Mouse (Mus musculus) layer of hippocampus, adult 18-20 months (tissue): ENCODE data around the gene Iars2. TPM values are rescaled to one million over a fixed set of nuclear protein-coding genes. Genes with fewer than 3 reads are reported as not detected.

ENCODE experiments used
- DNase-seq, 2 experiments: peaks; one replicate each; pipeline ENCODE4 v3.0.0; 2022; ENCODE audit warnings: low spot score in 2 of 2
- long read RNA-seq: library from polyadenylated mRNA; stranded (forward); transcript quantifications from one replicate; pipeline ENCODE4 v2.0.0, GENCODE M21; 2021
- total RNA-seq, 2 experiments: library from RNA; stranded (reverse); gene quantifications; 2 replicates each; pipeline ENCODE4 v1.2.3; 2021

Gene Iars2
- total RNA-seq: 10 to 100 TPM; 30.4 to 31.2 TPM
- long read RNA-seq, full-length matches to known transcripts: 37 of 47 reads
- long read RNA-seq, partial matches to known transcripts: 5 of 47 reads
- long read RNA-seq, other reads (novel, unspliced or antisense): 5 of 47 reads

DNA sequence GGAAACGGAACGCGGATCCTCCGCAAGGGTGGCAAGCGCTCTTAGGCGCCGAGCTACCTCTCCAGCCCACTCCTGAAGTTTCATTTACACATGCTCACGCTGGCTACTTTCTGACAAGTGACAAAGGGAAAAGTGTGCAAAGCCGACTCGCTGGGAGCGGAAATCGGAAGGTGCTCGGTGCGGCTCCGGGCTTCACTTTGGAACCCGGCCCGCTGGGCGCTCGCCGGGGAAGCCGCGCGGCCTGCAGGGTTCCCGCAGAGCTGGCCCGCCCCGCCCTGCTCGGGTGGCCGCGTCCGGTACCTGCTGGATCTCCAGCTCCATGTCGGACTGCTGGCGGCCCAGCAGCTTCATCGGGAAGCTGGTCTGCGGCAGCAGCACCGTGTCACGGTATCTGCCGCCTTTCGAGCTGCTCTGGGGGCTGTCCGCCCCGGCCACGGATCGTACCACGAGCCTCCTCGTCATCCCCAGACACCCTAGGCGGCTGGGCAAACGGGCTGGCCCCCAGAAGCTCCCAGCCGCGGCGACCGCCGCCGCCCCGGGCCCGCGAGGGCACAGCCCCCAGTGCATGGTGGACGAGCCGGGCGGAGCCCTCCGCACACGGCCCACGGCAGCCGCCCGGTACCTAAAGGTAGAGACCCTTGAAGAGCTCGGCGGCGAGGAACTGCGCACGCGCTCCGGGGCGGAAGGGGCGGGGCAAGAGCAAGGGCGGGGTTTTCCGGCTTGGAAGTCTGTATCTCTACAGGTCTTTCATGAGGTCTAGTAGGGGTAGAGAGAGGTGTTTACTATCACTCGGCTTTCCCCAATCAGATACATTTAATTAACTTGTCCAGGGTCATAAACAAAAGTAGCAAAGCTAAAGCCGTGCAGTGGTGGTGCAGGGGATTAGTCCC lies at the start of gene Iars2:
Gene Iars2 (minus strand): TSS at position 676 of the 890 bp plus-strand sequence.
- peak; percentile 83 to 90 for DNase-seq

GRCm38 (mm10) chr1:185377429-185377828 lies 48.2 kb upstream of the Iars2 start:
- DNase-seq: no peak

- peak; percentile 26 to 69 for DNase-seq
These were observed 47.2 kb upstream of the Iars2 start for GRCm38 (mm10) chr1:185376390-185376789.

DNA sequence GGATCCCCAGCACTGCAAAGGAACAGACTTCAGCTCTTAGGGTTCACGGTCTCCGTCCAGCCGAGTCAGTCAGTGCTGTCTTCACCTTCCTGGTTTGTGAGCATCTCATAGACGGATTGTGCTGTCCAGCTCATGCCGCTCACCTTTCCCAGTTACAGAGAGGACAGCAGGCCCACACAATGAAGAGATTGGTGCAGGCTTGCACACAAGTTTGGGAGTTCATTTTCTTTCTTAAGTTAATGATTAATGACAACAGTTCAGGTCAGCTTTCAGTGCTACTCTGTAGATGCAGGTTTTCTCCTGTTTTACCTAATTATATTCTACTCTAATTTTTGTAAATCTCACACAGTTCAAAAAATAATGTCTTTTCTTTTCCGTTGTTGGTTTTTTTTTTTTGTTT lies 40.8 kb upstream of the Iars2 start:
- DNase-seq: no peak

DNA sequence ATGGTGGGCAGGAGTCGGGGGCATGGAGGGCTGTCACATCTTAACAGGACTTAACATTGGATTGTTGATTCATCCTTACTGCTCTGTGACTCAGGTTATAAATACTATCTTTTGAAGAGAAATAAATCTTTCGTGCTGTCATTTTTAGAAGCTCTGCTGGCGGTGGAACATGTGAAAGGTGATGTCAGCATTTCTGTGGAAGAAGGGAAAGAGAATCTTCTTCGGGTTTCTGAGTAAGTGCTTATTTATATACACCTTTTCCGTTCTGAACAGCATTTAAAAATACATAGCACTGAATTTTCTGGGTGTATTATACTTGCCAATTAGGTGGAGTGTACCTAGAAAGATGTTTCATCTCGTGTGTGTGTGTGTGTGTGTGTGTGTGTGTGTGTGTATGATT lies 38.2 kb upstream of the Iars2 start:
- DNase-seq: no peak

DNA sequence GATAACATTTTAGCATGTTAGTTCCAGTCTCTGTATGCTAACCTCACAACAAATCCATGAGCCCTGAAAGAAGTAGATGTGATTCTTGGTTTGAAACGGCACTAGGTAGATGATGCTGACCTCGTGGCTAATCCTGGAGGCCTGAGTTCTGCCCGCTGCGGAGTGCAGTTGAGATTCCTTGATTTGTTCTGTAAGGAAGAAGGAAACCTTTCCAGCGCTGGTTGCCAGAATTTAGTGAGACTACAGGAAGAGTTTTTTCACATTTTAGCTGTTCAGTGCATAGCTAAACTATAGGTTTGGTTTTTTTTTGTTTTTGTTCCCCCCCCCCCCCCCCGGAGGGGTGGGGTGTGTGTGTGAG lies 35.0 kb upstream of the Iars2 start:
- no peak for DNase-seq

GRCm38 (mm10) chr1:185363526-185364182 lies 34.5 kb upstream of the Iars2 start:
- DNase-seq: peak; percentile 33 to 39

DNA sequence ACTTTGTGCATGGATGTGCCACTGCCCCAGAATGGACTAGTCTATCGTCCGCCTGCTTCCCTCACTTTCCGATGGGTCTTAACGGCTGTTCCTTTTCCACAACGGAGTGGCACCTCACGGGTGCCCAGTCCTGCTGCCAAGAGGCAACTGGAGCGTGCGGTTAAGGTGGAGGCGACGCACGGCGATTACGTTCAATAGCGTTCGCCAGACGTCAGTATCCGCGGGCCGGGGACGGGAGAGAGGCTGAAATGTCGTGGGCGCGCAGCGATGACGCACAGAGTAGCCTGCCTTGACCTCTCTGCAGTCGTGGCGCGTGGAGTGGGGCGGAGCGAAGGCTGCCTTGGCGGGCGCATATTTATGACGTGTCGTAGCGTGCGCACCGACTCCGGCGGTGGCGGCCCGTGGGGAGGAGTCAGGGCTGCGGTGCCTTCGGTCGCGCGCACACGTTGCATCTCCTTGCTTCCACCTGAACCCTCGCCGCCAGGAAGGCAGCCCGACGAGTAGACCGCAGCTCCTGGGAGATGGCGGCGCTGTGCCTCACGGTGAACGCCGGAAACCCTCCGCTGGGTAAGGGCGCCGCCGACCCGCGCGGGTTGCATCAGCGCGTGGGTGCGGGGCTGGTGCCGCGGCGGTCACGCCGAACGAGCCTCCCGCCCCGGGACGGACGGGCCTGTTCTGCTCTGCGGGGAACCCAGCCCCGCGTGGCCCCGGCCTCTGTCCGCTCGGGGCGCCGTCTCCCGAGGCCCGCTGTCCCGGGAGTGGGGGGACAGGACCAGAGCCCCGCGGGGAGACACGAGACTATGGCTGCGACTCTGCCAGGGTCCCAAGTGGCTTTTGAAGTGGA lies 33.7 kb upstream of the Iars2 start, which contains the start of gene Eprs:
Gene Eprs (plus strand): TSS at position 368 of the 844 bp plus-strand sequence.
- peak; percentile 99 for DNase-seq

DNA sequence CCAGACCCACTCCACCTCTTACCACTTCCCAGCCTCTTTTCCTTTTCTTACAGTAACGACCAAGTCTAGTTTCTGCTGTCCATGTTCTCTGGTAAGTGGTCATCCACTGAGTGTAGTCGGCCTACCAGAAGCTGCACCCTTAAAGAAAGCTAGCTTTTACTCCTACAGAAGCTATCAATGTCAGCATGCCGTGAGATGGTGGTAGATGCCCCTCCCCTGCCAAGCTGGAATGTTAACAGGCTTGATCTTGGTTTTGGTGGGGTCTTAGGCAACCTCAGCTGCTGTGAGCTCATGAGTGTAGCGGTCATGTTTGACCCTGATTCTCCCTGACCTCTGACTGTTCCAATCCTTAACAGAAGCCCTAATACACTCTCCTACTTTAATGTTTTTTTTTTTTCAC lies 29.0 kb upstream of the Iars2 start:
- DNase-seq: no peak

DNA sequence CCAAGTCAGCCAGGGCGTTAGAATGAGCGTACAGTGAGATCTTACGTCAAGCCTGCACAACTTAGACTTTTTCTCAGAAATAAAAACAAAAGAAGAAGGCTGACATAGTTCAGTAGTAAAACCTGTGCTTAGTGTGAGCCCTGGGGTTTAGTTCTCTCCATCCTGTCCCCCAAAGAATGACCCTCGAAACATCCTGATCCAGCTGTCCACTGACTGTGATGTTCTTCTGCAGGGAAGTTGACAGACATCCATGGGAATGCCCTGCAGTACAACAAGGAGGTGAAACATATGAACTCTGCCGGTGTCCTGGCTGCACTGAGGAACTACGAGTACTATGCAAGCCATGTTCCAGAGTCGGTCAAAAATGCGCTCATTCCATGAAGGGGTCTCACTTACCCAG lies 27.1 kb upstream of the Iars2 start:
- no peak for DNase-seq

DNA sequence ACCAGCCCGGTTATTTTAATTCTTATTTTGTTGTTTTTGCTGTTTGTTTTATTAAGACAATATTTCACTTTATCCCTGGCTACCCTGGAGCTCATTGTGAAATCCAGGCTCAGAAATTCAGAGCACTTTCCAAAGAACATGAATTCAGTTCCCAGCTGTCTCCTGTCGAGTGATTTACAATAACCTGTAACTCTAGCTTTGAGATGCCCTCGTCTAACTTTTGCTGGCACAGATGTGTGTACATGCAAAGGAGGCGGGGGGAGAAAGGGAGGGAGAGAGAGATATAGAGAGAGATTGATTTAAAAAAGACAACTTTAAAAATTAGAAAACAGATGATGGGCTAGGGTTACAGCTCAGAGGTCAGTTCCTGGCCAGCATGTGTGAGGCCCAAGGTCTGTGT lies 25.5 kb upstream of the Iars2 start:
- no peak for DNase-seq

GRCm38 (mm10) chr1:185353351-185353750 lies 24.2 kb upstream of the Iars2 start:
- no peak for DNase-seq

- no peak for DNase-seq
These were observed 23.0 kb upstream of the Iars2 start for GRCm38 (mm10) chr1:185352151-185352550.

GRCm38 (mm10) chr1:185350611-185351010 lies 21.4 kb upstream of the Iars2 start:
- DNase-seq: no peak

DNA sequence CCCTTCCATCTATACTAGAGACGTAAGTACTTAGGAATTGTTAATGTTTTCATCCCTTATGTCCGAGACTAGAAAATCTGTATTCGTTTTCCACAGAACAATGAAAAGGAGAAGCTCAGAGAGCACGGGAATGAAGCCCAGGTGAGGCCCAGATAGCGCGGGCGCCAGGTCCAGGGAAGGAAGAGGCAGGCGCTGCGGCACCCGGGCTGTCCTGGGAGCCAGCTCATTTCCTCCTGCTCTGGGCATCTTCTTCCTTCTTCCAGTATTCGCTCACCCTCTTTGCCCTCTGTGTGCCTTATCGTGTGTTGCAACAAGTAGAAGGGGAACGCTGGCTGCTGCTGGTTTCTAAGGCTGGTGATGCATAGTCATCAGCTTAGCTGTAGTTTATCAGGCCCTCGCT lies 20.5 kb upstream of the Iars2 start:
- no peak for DNase-seq

DNA sequence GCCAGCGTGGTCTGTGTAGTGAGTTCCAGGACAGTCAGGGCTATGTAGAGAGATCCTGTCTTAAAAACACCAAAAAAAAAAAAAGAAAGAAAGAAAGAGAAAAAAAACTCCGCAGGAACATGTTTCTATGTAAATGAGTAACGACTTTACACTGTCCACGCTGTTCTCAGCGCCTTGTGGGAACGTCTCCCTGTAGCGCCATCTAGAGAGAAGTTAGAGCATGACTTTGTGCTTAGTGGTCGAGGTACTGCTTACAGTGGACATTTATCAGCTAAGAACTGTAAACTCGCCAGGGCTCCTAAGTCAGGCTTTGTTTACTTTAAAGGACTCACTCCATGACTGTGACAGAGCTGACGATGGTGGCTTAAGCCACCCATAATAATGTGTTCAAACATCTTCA lies 17.0 kb upstream of the Iars2 start:
- no peak for DNase-seq

DNA sequence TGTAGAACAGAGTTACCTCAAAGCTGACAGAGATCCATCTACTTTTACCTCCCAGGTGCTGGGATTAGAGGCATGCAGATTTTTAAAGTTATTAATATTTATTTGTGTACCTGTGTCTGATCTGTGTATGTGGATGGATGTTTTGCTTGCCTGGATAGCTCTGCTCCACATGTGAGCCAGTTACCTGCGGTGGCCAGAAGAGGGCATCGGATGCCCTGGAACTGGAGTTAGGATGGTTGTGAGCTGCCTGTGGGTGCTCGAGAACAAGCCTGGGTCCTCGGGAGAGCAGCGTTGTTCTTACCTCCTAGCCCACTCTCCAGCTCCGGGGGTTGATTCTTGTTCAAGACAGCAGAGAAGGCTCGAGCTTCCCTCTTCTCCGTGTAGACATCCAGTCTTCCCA lies 14.2 kb upstream of the Iars2 start:
- no peak for DNase-seq

- peak in 1 of 2 experiments; percentile 28 for DNase-seq
These were observed 13.2 kb upstream of the Iars2 start for GRCm38 (mm10) chr1:185342441-185342840.

- DNase-seq: no peak
These were observed 7.3 kb upstream of the Iars2 start for GRCm38 (mm10) chr1:185336535-185336934.

DNA sequence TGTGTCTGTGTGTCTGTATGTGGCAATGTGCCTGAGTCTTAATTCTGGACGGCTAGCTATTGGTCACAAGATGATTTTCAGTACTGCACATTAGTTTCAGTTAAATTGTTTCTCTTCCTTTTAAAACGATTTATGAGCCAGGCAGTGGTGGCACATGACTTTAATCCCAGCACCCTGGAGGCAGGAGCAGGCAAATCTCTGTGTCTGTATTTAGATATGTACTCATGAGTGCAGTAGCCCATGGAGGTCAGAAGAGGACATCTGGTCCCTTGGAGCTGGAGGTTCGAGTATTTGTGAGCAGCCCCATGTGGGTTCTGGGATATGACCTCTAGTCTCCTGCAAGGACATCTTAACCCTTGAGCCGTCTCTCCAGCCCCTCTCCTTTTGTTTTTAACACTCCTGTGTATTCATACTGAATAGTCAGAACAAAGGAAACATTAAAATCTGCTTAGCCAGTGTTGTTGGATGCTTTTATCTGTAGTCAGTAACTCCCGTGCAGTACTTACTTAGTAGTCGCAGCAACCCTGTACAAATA lies 6.1 kb upstream of the Iars2 start:
- DNase-seq: no peak

DNA sequence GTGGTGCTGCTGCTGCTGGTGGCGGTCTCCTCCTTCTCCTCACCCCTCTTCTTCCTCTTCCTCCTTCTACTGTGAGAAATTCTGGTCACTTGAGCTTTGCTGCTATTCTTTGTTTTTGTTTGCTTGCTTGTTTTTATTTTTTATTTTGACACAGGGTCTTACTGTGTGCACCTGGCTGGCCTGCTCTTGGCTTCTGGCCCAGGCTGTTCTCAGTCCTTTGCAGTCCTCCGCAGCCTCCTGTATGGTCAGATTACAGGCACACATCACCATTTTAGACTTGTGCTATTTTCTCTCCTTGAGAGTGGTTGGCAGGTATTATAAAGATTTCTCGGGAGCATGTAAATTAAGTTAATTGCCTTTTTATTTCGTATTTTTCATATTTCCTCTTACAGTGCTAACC lies 4.9 kb upstream of the Iars2 start:
- no peak for DNase-seq
